Comparison of ENCODE assay signal across 8 mouse cellular contexts in genomic region chr19:4193129-4193528, GRCm38 (mm10). TPM values are rescaled to one million over a fixed set of nuclear protein-coding genes. Genes with fewer than 3 reads are reported as not detected.
A peak's percentile ranks its signal among the peaks of the same experiment; 100 is the strongest.
DNase-seq lines count a peak whose midpoint lies in the region; ATAC-seq and TF ChIP-seq lines count a peak whose summit lies in the region.

No protein-coding gene starts in this region.

- peak overlapping the region; percentile 83 for H3K4me2 ChIP-seq in hindbrain, embryonic 12.5 days (replicated peaks)
- peak overlapping the region; percentile 90 for H3K4me2 ChIP-seq in midbrain, embryonic 12.5 days (replicated peaks)

- no peak for TF ChIP-seq CTCF in kidney, adult 2 months (conservative IDR thresholded peaks at IDR 0.05; ENCODE audit: insufficient read depth, insufficient read length, low read depth, low read length)

- no peaks in the 10 kb centered on the region for H3K27me3 ChIP-seq in kidney, adult 2 months (replicated peaks; ENCODE audit: control insufficient read depth, insufficient read depth, low read length)
- H3K27me3 ChIP-seq in hindbrain, embryonic 12.5 days: 0 out of 2 replicates have a peak, but pooled peaks cover under 1% of the 10 kb centered on the region
- H3K27me3 ChIP-seq in midbrain, embryonic 12.5 days: no peaks in the 10 kb centered on the region

- peaks cover 2% of the 10 kb centered on the region; the same call in 1 of the 2 replicates for H3K36me3 ChIP-seq in kidney, adult 2 months (ENCODE audit: control insufficient read depth, insufficient read depth, low read length)
- H3K36me3 ChIP-seq in hindbrain, embryonic 12.5 days: peaks cover 48% of the 10 kb centered on the region
- peaks cover 49% of the 10 kb centered on the region for H3K36me3 ChIP-seq in midbrain, embryonic 12.5 days

- H3K4me1 ChIP-seq in kidney, adult 2 months (ENCODE audit: control insufficient read depth, insufficient read depth, low read length): peaks cover 11% of the 10 kb centered on the region; the same call in 1 of the 2 replicates
- H3K4me1 ChIP-seq in brown adipose tissue, adult 24 weeks (ENCODE audit: control insufficient read depth, insufficient read depth, insufficient read length, low read length): peaks cover 17% of the 10 kb centered on the region
- peaks cover 29% of the 10 kb centered on the region for H3K4me1 ChIP-seq in hindbrain, embryonic 12.5 days
- H3K4me1 ChIP-seq in midbrain, embryonic 12.5 days: peaks cover 32% of the 10 kb centered on the region

- no peak overlapping the region for H3K27ac ChIP-seq in kidney, adult 2 months (ENCODE audit: insufficient read depth, low read depth, low read length)
- no peak overlapping the region for H3K27ac ChIP-seq in brown adipose tissue, adult 24 weeks (replicated peaks; ENCODE audit: low read depth, low read length)
- no peak overlapping the region for H3K27ac ChIP-seq in hindbrain, embryonic 12.5 days
- H3K27ac ChIP-seq in midbrain, embryonic 12.5 days (replicated peaks): no peak overlapping the region

- 46% methylated on average over 6 of the region's 6 CpGs for WGBS in kidney, adult 2 months
- 66% methylated on average over 6 of the region's 6 CpGs for WGBS in hindbrain, embryonic 12.5 days
- WGBS in midbrain, embryonic 12.5 days: 69% methylated on average over 6 of the region's 6 CpGs

- DNase-seq in kidney, adult 2 months: no peak
- DNase-seq in kidney, adult 18-20 months: no peak
- no peak for DNase-seq in layer of hippocampus, adult 11-12 months (ENCODE audit: low spot score)
- DNase-seq in spleen, postnatal 14 days (ENCODE audit: low spot score in 2 of 2): no peak

- H3K9ac ChIP-seq in hindbrain, embryonic 12.5 days: peak overlapping the region; percentile 99
- H3K9ac ChIP-seq in midbrain, embryonic 12.5 days (replicated peaks): peak overlapping the region; percentile 98

- TF ChIP-seq POLR2A in kidney, adult 2 months (IDR thresholded peaks at IDR 0.05; ENCODE audit: low read depth, low read length): no peak

- no peaks in the 10 kb centered on the region for H3K9me3 ChIP-seq in hindbrain, embryonic 12.5 days (replicated peaks)
- H3K9me3 ChIP-seq in midbrain, embryonic 12.5 days: no peaks in the 10 kb centered on the region

- ATAC-seq in hindbrain, embryonic 12.5 days (ENCODE audit: low FRiP score): no peak
- no peak for ATAC-seq in midbrain, embryonic 12.5 days (ENCODE audit: low FRiP score, low read depth)
- no peak for ATAC-seq in CD4-positive, CD25-positive, alpha-beta regulatory T cell, adult 4 months

- H3K4me3 ChIP-seq in kidney, adult 2 months (ENCODE audit: insufficient read depth, low read depth, low read length): peak overlapping the region; percentile 99
- peak overlapping the region; percentile 94 for H3K4me3 ChIP-seq in brown adipose tissue, adult 24 weeks (ENCODE audit: insufficient read depth, low read depth, low read length)
- peak overlapping the region; percentile 91 for H3K4me3 ChIP-seq in hindbrain, embryonic 12.5 days
- peak overlapping the region; percentile 97 for H3K4me3 ChIP-seq in midbrain, embryonic 12.5 days

RNA-seq across cellular contexts. Expression of gene Ppp1ca, which starts 1.3 kb away (rescaled TPM):
- 484 and 509 TPM in 2 replicates for polyA plus RNA-seq in kidney, adult 2 months (2012; rRNA removed)
- 265 and 309 TPM in 2 replicates for polyA plus RNA-seq in brown adipose tissue, adult 24 weeks (2012; ENCODE audit: insufficient read depth, insufficient read length, missing spikeins)
- 662 and 684 TPM in 2 replicates for polyA plus RNA-seq in hindbrain, embryonic 12.5 days (2016; fragmentation: Nextera tagmentation; extraction: Ambion mirVana)
- 709 and 733 TPM in 2 replicates for polyA plus RNA-seq in midbrain, embryonic 12.5 days (2016; fragmentation: Nextera tagmentation; extraction: Ambion mirVana)
- 100 to 1,000 TPM; 835 to 936 TPM for polyA plus RNA-seq in CD4-positive, CD25-positive, alpha-beta regulatory T cell, adult 4 months (2017; shearing (Covaris generic))

RNA-seq across cellular contexts. Expression of gene Tbc1d10c, which starts 2.0 kb away (rescaled TPM):
- 2.3 and 9.1 TPM in 2 replicates for polyA plus RNA-seq in kidney, adult 2 months (2012; rRNA removed)
- polyA plus RNA-seq in brown adipose tissue, adult 24 weeks (2012; ENCODE audit: insufficient read depth, insufficient read length, missing spikeins): 0.83 TPM in 1 of 2 replicates, not detected in the other
- 0.58 and 1.0 TPM in 2 replicates for polyA plus RNA-seq in hindbrain, embryonic 12.5 days (2016; fragmentation: Nextera tagmentation; extraction: Ambion mirVana)
- 0.73 and 0.86 TPM in 2 replicates for polyA plus RNA-seq in midbrain, embryonic 12.5 days (2016; fragmentation: Nextera tagmentation; extraction: Ambion mirVana)
- polyA plus RNA-seq in CD4-positive, CD25-positive, alpha-beta regulatory T cell, adult 4 months (2017; shearing (Covaris generic)): 100 to 1,000 TPM; 594 to 924 TPM

RNA-seq across cellular contexts. Expression of gene Rad9a, which starts 8.3 kb away (rescaled TPM):
- 18.4 and 19.2 TPM in 2 replicates for polyA plus RNA-seq in kidney, adult 2 months (2012; rRNA removed)
- 4.4 and 7.6 TPM in 2 replicates for polyA plus RNA-seq in brown adipose tissue, adult 24 weeks (2012; ENCODE audit: insufficient read depth, insufficient read length, missing spikeins)
- polyA plus RNA-seq in hindbrain, embryonic 12.5 days (2016; fragmentation: Nextera tagmentation; extraction: Ambion mirVana): 30.5 and 31.2 TPM in 2 replicates
- 35.0 and 41.5 TPM in 2 replicates for polyA plus RNA-seq in midbrain, embryonic 12.5 days (2016; fragmentation: Nextera tagmentation; extraction: Ambion mirVana)
- polyA plus RNA-seq in CD4-positive, CD25-positive, alpha-beta regulatory T cell, adult 4 months (2017; shearing (Covaris generic)): 10 to 100 TPM; 63.6 to 83.6 TPM

RNA-seq across cellular contexts. Expression of gene Carns1, which starts 17.9 kb away (rescaled TPM):
- polyA plus RNA-seq in kidney, adult 2 months (2012; rRNA removed): 3.8 and 4.0 TPM in 2 replicates
- polyA plus RNA-seq in brown adipose tissue, adult 24 weeks (2012; ENCODE audit: insufficient read depth, insufficient read length, missing spikeins): 2.1 and 3.1 TPM in 2 replicates
- polyA plus RNA-seq in hindbrain, embryonic 12.5 days (2016; fragmentation: Nextera tagmentation; extraction: Ambion mirVana): 4.7 and 5.0 TPM in 2 replicates
- polyA plus RNA-seq in midbrain, embryonic 12.5 days (2016; fragmentation: Nextera tagmentation; extraction: Ambion mirVana): 3.8 and 4.2 TPM in 2 replicates
- 10 to 100 TPM in 1 of 2 experiments, 1 to 10 TPM in 1; 9.4 to 11.9 TPM for polyA plus RNA-seq in CD4-positive, CD25-positive, alpha-beta regulatory T cell, adult 4 months (2017; shearing (Covaris generic))

RNA-seq across cellular contexts. Expression of gene Clcf1, which starts 20.9 kb away (rescaled TPM):
- polyA plus RNA-seq in kidney, adult 2 months (2012; rRNA removed): 13.6 TPM in 2 replicates
- not detected in 2 replicates for polyA plus RNA-seq in brown adipose tissue, adult 24 weeks (2012; ENCODE audit: insufficient read depth, insufficient read length, missing spikeins)
- 2.1 and 2.8 TPM in 2 replicates for polyA plus RNA-seq in hindbrain, embryonic 12.5 days (2016; fragmentation: Nextera tagmentation; extraction: Ambion mirVana)
- polyA plus RNA-seq in midbrain, embryonic 12.5 days (2016; fragmentation: Nextera tagmentation; extraction: Ambion mirVana): 0.48 and 0.94 TPM in 2 replicates
- 10 to 100 TPM; 35.0 to 46.5 TPM for polyA plus RNA-seq in CD4-positive, CD25-positive, alpha-beta regulatory T cell, adult 4 months (2017; shearing (Covaris generic))

Comparison
In these comparisons a context has a peak if more than half of its experiments do, and no peak if none do; other contexts are left out.
1. RNA of gene Tbc1d10c, which starts 2.0 kb away (polyA plus RNA-seq): 594 to 924 TPM in CD4-positive, CD25-positive, alpha-beta regulatory T cell, adult 4 months; 2.3 to 9.1 TPM in kidney, adult 2 months, 0.83 TPM in brown adipose tissue, adult 24 weeks, 0.73 to 0.86 TPM in midbrain, embryonic 12.5 days and 0.58 to 1.0 TPM in hindbrain, embryonic 12.5 days; every median in the first group is over 10 times any median in the second.
2. Peak in every context shown above with its lines, with median percentiles within 50 percentile points of each other: H3K4me3 ChIP-seq.